Mouse (Mus musculus): ENCODE measurements around the gene 2310003L06Rik. TPM values are rescaled to one million over a fixed set of nuclear protein-coding genes. Genes with fewer than 3 reads are reported as not detected.

2310003L06Rik gene
- not detected in 2 replicates for polyA plus RNA-seq (2014; fragmentation: Nextera tagmentation; extraction: Ambion mirVana)

DNA sequence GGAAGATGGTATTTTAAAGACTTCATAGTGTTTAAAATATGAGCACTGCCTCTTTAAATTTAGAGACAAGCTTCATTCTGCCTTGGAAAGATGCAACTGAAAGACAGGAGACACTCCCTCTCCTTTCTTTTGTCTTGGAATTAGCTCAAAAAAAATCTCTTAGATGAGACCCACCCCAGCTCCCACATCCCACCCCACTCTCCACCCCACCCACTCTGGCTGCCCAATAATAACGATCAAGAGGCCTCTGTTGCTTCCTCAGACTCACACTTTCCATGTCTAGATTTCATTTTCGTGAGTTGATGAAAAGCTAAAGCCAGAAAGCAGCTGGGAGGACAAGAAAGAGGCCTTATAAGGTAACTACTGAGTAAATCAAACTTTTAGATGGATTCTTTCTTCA is at the start of gene 2310003L06Rik, which contains the start of gene Gm28434:
2310003L06Rik (plus strand) TSS at position 259 of the 400 bp plus-strand sequence.
Gm28434 (plus strand) TSS at position 317 of the 400 bp plus-strand sequence.
- ATAC-seq (ENCODE audit: insufficient number of reproducible peaks, insufficient read depth, low FRiP score, low read depth), result no peak
- no peaks in the 10 kb centered on the region for H3K27me3 ChIP-seq (ENCODE audit: control insufficient read depth, insufficient read depth, low read length)
- no peak within 1 kb of the TSS for H3K27ac ChIP-seq (ENCODE audit: low read length)
- no peak within 1 kb of the TSS for H3K4me2 ChIP-seq (replicated peaks; ENCODE audit: low read depth, low read length)
- H3K4me1 ChIP-seq (ENCODE audit: control insufficient read depth, insufficient read depth, low read length), result no peaks in the 10 kb centered on the region
- H3K9ac ChIP-seq (replicated peaks; ENCODE audit: low read depth, low read length), result no peak within 1 kb of the TSS
- no peaks in the 10 kb centered on the region for H3K9me3 ChIP-seq (ENCODE audit: control insufficient read depth, low read depth, low read length)
- no peaks in the 10 kb centered on the region for H3K36me3 ChIP-seq (ENCODE audit: control insufficient read depth, insufficient read depth, low read length)
- no peak within 1 kb of the TSS for H3K4me3 ChIP-seq (ENCODE audit: low read depth, low read length)
- WGBS, result 64% methylated on average over 2 of the region's 2 CpGs

DNA sequence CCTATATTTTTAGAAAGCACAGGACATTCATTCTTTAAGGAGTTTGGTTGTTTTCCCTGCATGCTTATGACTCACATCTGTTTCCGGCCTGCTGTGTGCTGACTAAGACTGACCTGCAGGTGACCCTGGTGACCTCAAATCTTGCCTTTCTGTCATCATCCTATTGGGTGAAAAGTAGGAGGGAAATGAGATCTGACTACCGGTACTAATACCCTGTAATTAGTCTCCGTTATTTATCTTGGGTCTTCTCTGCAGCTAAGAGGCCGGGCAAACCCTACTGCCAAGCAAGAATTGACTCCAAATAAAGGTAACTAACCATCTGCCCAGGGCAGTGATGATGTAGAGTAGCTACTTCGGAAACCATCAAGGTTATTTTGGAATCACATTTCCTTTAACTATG is 43.9 kb upstream of the 2310003L06Rik start, which contains the start of gene Csn3:
Csn3 (plus strand) TSS at position 208 of the 400 bp plus-strand sequence.
- Histone ChIP-seq H3K27ac (ENCODE audit: low read length) (no peak within 1 kb of the TSS), H3K9ac (replicated peaks; ENCODE audit: low read depth, low read length) (no peak within 1 kb of the TSS), H3K4me2 (replicated peaks; ENCODE audit: low read depth, low read length) (no peak within 1 kb of the TSS), H3K4me1 (ENCODE audit: control insufficient read depth, insufficient read depth, low read length) (no peaks in the 10 kb centered on the region), H3K27me3 (ENCODE audit: control insufficient read depth, insufficient read depth, low read length) (no peaks in the 10 kb centered on the region), H3K36me3 (ENCODE audit: control insufficient read depth, insufficient read depth, low read length) (no peaks in the 10 kb centered on the region), H3K9me3 (ENCODE audit: control insufficient read depth, low read depth, low read length) (no peaks in the 10 kb centered on the region), H3K4me3 (ENCODE audit: low read depth, low read length) (no peak within 1 kb of the TSS)
- no peak for ATAC-seq (ENCODE audit: insufficient number of reproducible peaks, insufficient read depth, low FRiP score, low read depth)
- WGBS, result 35% methylated on average over 5 of the region's 5 CpGs

DNA sequence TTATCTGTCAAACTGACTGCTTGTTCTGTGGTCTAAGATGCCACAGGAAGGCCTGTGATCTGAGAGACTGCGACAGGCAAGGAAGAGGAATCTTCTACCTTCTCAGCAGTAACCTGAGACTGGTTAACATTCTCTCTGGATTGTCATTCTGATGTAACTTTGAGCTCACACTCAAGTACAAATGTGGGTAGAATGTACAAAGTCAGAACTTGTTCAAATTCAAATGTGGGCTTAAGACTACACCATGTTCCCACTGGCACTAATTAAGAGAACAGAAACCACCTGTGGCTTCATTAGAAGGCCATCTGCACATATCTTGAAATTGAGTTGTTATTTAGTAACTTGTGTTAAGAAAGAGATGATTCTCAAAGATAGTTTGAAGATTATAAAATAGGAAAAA is 37.7 kb upstream of the 2310003L06Rik start:
- no peak overlapping the region for H3K4me2 ChIP-seq (replicated peaks; ENCODE audit: low read depth, low read length)
- H3K36me3 ChIP-seq (ENCODE audit: control insufficient read depth, insufficient read depth, low read length), result no peaks in the 10 kb centered on the region
- H3K27ac ChIP-seq (ENCODE audit: low read length), result no peak overlapping the region
- H3K4me1 ChIP-seq (ENCODE audit: control insufficient read depth, insufficient read depth, low read length), result no peaks in the 10 kb centered on the region
- no peaks in the 10 kb centered on the region for H3K9me3 ChIP-seq (ENCODE audit: control insufficient read depth, low read depth, low read length)
- no peak for ATAC-seq (ENCODE audit: insufficient number of reproducible peaks, insufficient read depth, low FRiP score, low read depth)
- 46% methylated on average over 1 of the region's 1 CpGs for WGBS
- H3K4me3 ChIP-seq (ENCODE audit: low read depth, low read length), result no peak overlapping the region
- H3K27me3 ChIP-seq (ENCODE audit: control insufficient read depth, insufficient read depth, low read length), result no peaks in the 10 kb centered on the region
- H3K9ac ChIP-seq (replicated peaks; ENCODE audit: low read depth, low read length), result no peak overlapping the region

DNA sequence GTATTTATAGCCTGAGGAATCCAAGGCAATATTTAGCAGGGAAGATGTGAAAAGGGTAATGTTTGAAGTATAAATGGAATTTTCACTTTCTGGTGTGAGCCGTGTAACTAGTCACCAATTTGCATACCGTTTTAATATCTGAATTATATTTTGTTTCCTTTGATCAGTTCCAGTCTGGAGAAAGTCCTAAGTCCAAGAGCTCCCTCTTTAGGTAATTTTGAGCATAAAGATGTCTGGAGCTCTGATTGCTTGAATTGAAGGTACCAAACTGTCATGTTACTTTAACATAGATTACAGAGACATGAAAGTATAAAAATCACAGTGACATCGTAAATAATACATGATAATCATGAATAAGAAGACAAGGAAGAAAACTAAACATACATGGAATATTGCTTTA is 28.5 kb upstream of the 2310003L06Rik start:
- Histone ChIP-seq H3K27me3 (ENCODE audit: control insufficient read depth, insufficient read depth, low read length) (no peaks in the 10 kb centered on the region), H3K9ac (replicated peaks; ENCODE audit: low read depth, low read length) (no peak overlapping the region), H3K4me2 (replicated peaks; ENCODE audit: low read depth, low read length) (no peak overlapping the region), H3K4me1 (ENCODE audit: control insufficient read depth, insufficient read depth, low read length) (no peaks in the 10 kb centered on the region), H3K36me3 (ENCODE audit: control insufficient read depth, insufficient read depth, low read length) (no peaks in the 10 kb centered on the region), H3K9me3 (ENCODE audit: control insufficient read depth, low read depth, low read length) (no peaks in the 10 kb centered on the region), H3K27ac (ENCODE audit: low read length) (no peak overlapping the region), H3K4me3 (ENCODE audit: low read depth, low read length) (no peak overlapping the region)
- ATAC-seq (ENCODE audit: insufficient number of reproducible peaks, insufficient read depth, low FRiP score, low read depth), result no peak
- 44% methylated on average over 3 of the region's 3 CpGs for WGBS

DNA sequence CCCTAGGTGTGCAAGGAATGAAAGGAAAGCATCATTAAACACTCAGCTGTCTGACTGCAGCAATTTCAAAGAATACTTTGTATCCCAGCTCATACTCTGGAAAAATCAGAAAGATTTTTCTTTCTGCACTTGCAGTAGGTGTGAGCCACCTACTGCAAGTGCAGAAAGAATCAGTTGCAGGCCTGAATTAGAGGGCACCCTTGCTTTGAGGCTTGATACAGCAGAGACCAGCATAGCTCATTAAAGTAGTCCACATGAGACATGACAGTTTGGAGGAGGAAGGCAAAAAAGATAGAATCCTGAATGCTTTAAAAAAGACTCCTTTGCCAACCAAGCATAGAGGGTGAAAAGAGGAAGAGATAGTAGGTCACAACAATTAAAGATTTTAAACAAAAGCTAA is 26.7 kb upstream of the 2310003L06Rik start:
- no peak overlapping the region for H3K9ac ChIP-seq (replicated peaks; ENCODE audit: low read depth, low read length)
- no peak overlapping the region for H3K4me3 ChIP-seq (ENCODE audit: low read depth, low read length)
- no peaks in the 10 kb centered on the region for H3K36me3 ChIP-seq (ENCODE audit: control insufficient read depth, insufficient read depth, low read length)
- H3K4me1 ChIP-seq (ENCODE audit: control insufficient read depth, insufficient read depth, low read length), result no peaks in the 10 kb centered on the region
- no peaks in the 10 kb centered on the region for H3K9me3 ChIP-seq (ENCODE audit: control insufficient read depth, low read depth, low read length)
- no peak overlapping the region for H3K4me2 ChIP-seq (replicated peaks; ENCODE audit: low read depth, low read length)
- no peak for ATAC-seq (ENCODE audit: insufficient number of reproducible peaks, insufficient read depth, low FRiP score, low read depth)
- H3K27ac ChIP-seq (ENCODE audit: low read length), result no peak overlapping the region
- H3K27me3 ChIP-seq (ENCODE audit: control insufficient read depth, insufficient read depth, low read length), result no peaks in the 10 kb centered on the region

DNA sequence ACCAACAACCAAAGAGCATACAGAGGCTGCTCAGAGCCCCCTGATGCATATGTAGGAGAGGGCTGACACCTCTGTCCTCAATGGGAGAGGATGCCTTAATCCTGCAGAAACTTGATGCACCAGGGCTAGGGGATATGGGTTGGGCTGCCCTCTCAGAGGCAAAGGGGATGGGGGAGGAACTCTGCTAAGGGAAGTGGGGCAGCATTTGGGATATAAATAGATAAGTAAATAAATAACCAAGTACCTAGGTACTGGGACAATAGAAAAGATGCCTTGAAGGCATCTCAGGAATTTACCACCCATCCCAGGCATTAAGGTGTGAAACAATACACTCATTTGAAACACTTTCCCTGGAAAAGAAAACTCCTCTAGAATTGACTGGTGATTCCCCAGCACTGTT is 17.4 kb upstream of the 2310003L06Rik start:
- no peaks in the 10 kb centered on the region for H3K9me3 ChIP-seq (ENCODE audit: control insufficient read depth, low read depth, low read length)
- no peaks in the 10 kb centered on the region for H3K36me3 ChIP-seq (ENCODE audit: control insufficient read depth, insufficient read depth, low read length)
- no peak overlapping the region for H3K4me2 ChIP-seq (replicated peaks; ENCODE audit: low read depth, low read length)
- H3K4me1 ChIP-seq (ENCODE audit: control insufficient read depth, insufficient read depth, low read length), result no peaks in the 10 kb centered on the region
- no peak overlapping the region for H3K4me3 ChIP-seq (ENCODE audit: low read depth, low read length)
- no peak overlapping the region for H3K9ac ChIP-seq (replicated peaks; ENCODE audit: low read depth, low read length)
- no peak for ATAC-seq (ENCODE audit: insufficient number of reproducible peaks, insufficient read depth, low FRiP score, low read depth)
- H3K27ac ChIP-seq (ENCODE audit: low read length), result no peak overlapping the region
- no peaks in the 10 kb centered on the region for H3K27me3 ChIP-seq (ENCODE audit: control insufficient read depth, insufficient read depth, low read length)

- Histone ChIP-seq H3K4me3 (ENCODE audit: low read depth, low read length) (no peak within 1 kb of the TSS), H3K36me3 (ENCODE audit: control insufficient read depth, insufficient read depth, low read length) (no peaks in the 10 kb centered on the region), H3K9me3 (ENCODE audit: control insufficient read depth, low read depth, low read length) (no peaks in the 10 kb centered on the region), H3K4me1 (ENCODE audit: control insufficient read depth, insufficient read depth, low read length) (no peaks in the 10 kb centered on the region), H3K27me3 (ENCODE audit: control insufficient read depth, insufficient read depth, low read length) (no peaks in the 10 kb centered on the region), H3K27ac (ENCODE audit: low read length) (no peak within 1 kb of the TSS), H3K9ac (replicated peaks; ENCODE audit: low read depth, low read length) (no peak within 1 kb of the TSS), H3K4me2 (replicated peaks; ENCODE audit: low read depth, low read length) (no peak within 1 kb of the TSS)
- ATAC-seq (ENCODE audit: insufficient number of reproducible peaks, insufficient read depth, low FRiP score, low read depth), result no peak
- 90% methylated on average over 3 of the region's 3 CpGs for WGBS
These were observed 9.9 kb downstream of the 2310003L06Rik start, which contains the start of gene Cabs1 for GRCm38 (mm10) chr5:87979139-87979538. TSS of gene Cabs1 (plus strand) at chr5:87979439.

- no peaks in the 10 kb centered on the region for H3K36me3 ChIP-seq (ENCODE audit: control insufficient read depth, insufficient read depth, low read length)
- H3K4me1 ChIP-seq (ENCODE audit: control insufficient read depth, insufficient read depth, low read length), result no peaks in the 10 kb centered on the region
- H3K27me3 ChIP-seq (ENCODE audit: control insufficient read depth, insufficient read depth, low read length), result no peaks in the 10 kb centered on the region
- H3K4me3 ChIP-seq (ENCODE audit: low read depth, low read length), result no peak overlapping the region
- H3K9ac ChIP-seq (replicated peaks; ENCODE audit: low read depth, low read length), result no peak overlapping the region
- no peak overlapping the region for H3K27ac ChIP-seq (ENCODE audit: low read length)
- ATAC-seq (ENCODE audit: insufficient number of reproducible peaks, insufficient read depth, low FRiP score, low read depth), result peak; percentile 46; the same call in 1 of the 2 replicates
- no peaks in the 10 kb centered on the region for H3K9me3 ChIP-seq (ENCODE audit: control insufficient read depth, low read depth, low read length)
- WGBS, result 62% methylated on average over 3 of the region's 3 CpGs
- H3K4me2 ChIP-seq (replicated peaks; ENCODE audit: low read depth, low read length), result no peak overlapping the region
These were observed 13.4 kb downstream of the 2310003L06Rik start for GRCm38 (mm10) chr5:87982468-87983214.

DNA sequence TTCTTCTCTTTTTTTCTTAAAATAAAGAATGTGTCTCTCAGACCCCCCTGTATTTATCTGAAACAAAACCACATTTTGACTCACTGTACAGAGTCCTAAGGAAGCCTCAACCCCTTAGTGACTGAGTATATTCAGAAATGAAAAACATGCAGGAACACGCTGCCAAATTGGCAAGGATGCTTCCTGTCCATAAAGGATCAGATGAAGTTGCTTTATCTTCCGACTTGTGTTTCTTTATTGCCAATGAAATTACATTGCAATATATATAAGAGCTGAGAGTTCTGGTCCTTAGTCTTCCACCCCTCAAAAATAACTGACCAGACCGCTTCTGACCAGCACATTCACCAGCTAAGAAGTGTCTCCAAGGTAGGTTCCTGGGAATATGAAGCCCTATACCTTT is 33.0 kb downstream of the 2310003L06Rik start, which contains the start of gene Smr3a:
Smr3a (plus strand) TSS at position 301 of the 400 bp plus-strand sequence.
- Histone ChIP-seq H3K27ac (ENCODE audit: low read length) (no peak within 1 kb of the TSS), H3K4me1 (ENCODE audit: control insufficient read depth, insufficient read depth, low read length) (no peaks in the 10 kb centered on the region), H3K4me2 (replicated peaks; ENCODE audit: low read depth, low read length) (no peak within 1 kb of the TSS), H3K9me3 (ENCODE audit: control insufficient read depth, low read depth, low read length) (no peaks in the 10 kb centered on the region), H3K4me3 (ENCODE audit: low read depth, low read length) (no peak within 1 kb of the TSS), H3K9ac (replicated peaks; ENCODE audit: low read depth, low read length) (no peak within 1 kb of the TSS), H3K36me3 (ENCODE audit: control insufficient read depth, insufficient read depth, low read length) (no peaks in the 10 kb centered on the region), H3K27me3 (ENCODE audit: control insufficient read depth, insufficient read depth, low read length) (no peaks in the 10 kb centered on the region)
- no peak for ATAC-seq (ENCODE audit: insufficient number of reproducible peaks, insufficient read depth, low FRiP score, low read depth)
- 91% methylated on average over 3 of the region's 3 CpGs for WGBS

Data from stomach, embryonic 14.5 days (tissue).